Mouse (Mus musculus) granulocyte monocyte progenitor cell, adult 5-6 weeks (primary cell): ENCODE measurements around the gene Syn3. TPM values are rescaled to one million over a fixed set of nuclear protein-coding genes. Genes with fewer than 3 reads are reported as not detected.

Source experiments
- ATAC-seq: replicated peaks from 2 replicates; pipeline ENCODE4 v1.8.0; 2016; ENCODE audit warnings: mild to moderate bottlenecking, moderate TSS enrichment, inconsistent platforms; ENCODE audit not compliant: poor library complexity, severe bottlenecking
- total RNA-seq, 2 experiments: library from RNA; stranded (forward) in 1 of 2; stranded (reverse) in 1 of 2; fragments of 200-712, 200-1000 nt in 1 of 2; fragments of >200 nt in 1 of 2; fragmentation: Nextera tagmentation in 1 of 2; gene quantifications; 2 replicates each; pipeline ENCODE4 v1.2.3; 2014 to 2017

Syn3 gene
- total RNA-seq (2014; fragmentation: Nextera tagmentation) (0.15 and 3.9 TPM in 2 replicates), total RNA-seq (2017) (0.26 and 0.31 TPM in 2 replicates)

GRCm38 (mm10) chr10:86498673-86499391 lies at the start of gene Syn3:
Syn3 (minus strand) TSS chr10:86498896.
- ATAC-seq: peak; percentile 97

- peak; percentile 79 for ATAC-seq
Measured at GRCm38 (mm10) chr10:86526357-86526874, 27.7 kb upstream of the Syn3 start.

- ATAC-seq: no peak
Measured at GRCm38 (mm10) chr10:86513801-86514200, 15.1 kb upstream of the Syn3 start.

GRCm38 (mm10) chr10:86510941-86511340 lies 12.2 kb upstream of the Syn3 start:
- no peak for ATAC-seq

GRCm38 (mm10) chr10:86502063-86502462 lies 3.4 kb upstream of the Syn3 start:
- ATAC-seq: no peak

- peak; percentile 4; the same call in 1 of the 2 replicates for ATAC-seq
Measured at GRCm38 (mm10) chr10:86498051-86498672, 534 bp downstream of the Syn3 start.

DNA sequence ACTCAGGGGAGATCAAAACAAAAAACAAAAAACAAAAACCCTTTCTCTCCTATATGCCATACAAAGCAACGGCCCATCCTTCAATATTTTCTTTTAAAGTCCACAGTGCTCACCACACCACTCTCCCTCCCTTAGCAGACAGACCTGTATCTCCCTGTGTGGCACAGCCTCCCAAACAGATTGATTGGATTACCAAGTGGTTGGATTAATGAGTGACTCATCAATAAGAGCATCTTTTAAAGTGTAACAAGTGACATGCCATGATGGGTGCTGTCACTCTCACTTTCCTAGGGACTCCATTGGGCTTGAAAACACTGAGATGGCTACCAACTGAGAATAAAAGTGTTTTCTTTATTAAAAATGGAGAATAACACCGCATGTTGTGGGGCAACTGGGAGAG lies 2.8 kb downstream of the Syn3 start:
- no peak for ATAC-seq

DNA sequence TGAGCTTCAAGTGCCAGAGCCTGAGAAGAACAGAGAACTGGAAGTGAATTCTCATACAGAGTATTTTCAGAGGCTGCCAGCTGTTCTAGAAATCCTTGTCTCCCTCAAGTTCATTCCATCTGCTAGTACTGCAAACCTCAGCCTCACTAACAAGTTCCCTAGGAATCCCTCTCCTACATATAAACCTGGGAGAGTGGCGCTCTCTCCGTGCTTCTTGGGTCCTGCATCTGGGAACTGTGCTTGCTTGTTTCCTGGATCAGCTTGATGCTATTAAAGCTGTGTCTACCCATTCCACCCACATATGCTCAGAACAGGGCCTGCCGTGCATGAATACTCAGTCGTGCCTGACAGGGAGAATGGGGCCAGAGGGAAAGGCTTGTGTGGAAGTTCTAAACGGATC lies 5.6 kb downstream of the Syn3 start:
- no peak for ATAC-seq

- ATAC-seq: no peak; the same call in 1 of the 2 replicates
Measured at GRCm38 (mm10) chr10:86492089-86492907, 6.4 kb downstream of the Syn3 start.

DNA sequence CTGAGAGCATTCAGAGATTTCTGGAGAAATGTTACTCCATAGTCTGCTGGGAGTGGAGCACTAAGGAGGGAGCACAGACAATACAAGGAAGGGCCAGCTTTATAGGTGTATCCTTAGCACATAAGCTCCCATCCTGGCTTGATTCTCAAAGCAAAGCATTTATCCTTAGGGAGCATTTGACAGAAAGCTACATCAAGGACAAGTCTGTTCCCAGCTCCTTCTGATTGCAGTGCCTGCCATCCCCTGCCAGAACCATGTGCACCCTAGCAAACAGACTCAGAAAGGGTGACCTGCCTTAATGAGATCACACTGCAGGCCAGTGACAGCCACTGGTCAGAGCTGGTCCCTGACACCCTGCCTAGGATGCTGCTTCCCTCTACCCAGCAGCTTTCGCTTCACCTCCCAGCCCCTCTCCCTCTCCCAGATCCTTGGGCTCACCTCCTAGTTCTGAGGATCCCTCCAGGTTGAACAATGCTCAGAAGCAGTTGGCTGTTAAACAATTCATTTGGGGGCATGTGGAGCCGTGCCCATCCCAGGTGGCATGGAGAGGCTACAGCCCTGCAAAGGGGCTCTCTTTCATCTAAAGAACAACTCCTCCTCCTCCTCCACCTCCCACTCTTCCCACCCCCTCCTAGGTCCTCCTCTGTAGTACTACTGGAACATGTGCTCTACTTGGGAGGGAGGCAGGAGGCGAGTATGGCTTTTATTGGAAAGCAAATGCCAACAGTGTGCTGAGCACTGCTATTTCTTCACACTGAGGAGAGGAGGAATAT lies 7.2 kb downstream of the Syn3 start:
- no peak for ATAC-seq

- no peak for ATAC-seq
Measured at GRCm38 (mm10) chr10:86488544-86488943, 10.2 kb downstream of the Syn3 start.

DNA sequence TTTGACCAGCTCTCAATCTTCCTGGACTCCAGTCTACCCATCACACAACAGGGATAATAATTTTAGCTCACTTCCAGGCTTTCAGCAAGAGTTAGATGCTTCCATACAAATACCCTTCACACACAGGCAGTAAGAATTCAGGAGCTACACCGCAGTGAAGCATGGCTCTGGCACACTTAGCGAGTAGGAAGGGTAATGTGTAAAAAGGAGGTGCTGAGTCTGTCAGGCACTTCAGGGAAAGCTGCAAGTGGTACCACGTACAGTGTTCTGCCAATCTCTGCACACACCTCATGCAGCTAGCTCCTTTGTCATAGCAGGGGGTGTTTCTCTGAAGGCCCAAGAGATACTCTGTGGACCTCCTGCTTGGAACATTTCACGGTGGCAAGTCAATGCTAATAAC lies 12.7 kb downstream of the Syn3 start:
- no peak for ATAC-seq

DNA sequence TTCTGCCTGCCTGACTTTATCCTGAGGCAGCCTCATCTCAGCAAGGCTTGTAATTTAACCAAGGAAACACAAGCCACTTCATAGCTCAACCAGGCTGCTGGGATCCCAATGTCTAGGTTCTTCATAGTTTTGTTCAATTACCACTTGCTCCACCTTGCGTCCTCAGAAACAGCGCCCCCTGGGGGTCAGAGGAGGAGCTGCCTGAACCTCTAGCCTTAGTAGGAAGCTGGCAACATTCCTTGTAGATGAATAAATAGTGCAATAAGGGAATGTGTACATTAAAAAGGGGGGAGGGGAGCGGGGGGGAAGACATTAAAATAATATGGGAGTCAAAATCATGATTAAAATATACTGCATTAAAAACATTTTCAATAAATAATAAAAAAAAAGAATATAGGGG lies 14.7 kb downstream of the Syn3 start:
- ATAC-seq: peak; percentile 79

DNA sequence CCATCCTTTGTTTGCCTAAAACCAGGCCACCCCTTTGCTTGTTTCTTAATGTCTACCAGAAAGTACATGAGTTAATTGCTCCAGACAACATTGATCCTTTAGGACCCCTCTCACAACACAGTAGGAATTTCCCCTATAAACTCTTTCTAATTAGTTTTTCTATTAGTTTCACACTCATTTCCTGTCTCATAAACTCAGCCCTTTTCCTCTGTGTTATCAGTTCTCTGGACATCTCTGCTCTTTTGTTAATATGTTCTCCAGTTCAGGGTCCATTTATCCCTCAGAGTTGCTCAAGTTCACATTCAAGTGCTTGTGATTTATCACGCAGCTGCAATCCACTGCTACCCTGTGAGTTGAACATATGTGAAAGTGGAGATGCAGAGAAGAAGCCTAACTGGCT lies 16.2 kb downstream of the Syn3 start:
- ATAC-seq: no peak

DNA sequence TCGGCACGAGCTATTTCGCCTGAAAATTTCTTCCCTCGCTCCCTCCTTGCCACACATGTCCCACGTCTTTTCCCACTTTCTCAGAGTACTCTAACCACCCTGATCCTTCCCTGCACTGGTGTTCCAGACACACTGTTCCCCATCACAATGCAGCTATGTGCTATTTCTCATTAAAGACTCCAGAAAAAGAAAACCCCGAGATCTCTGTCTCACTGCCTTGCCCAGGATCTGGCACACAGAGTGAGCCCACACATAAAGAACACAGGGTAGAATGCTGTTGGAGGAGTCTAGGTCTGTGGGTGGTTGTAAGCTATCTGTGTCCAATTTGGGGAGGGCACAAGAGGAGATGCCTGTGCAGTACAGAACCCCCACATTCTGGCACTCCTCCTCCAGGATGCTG lies 18.0 kb downstream of the Syn3 start:
- no peak for ATAC-seq

DNA sequence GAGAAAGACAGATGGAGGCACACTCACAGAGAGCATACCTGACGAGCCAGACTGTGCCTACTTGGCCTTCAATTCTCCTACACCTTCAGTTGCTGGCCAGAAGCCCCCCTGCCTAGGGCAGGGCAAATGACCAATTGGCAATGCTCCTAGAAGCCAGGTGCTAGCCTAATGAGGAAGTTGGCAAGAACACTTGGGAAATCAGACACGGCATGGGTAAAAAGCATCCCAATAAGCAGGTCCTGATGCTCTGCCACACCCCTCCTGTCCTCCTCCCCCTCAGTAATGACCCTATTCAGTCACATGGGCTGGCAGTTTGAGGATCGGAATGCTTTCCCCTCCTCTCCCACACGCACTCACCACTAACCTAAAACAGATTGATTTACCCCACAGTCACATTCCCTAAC lies 19.0 kb downstream of the Syn3 start:
- no peak; the same call in 1 of the 2 replicates for ATAC-seq

DNA sequence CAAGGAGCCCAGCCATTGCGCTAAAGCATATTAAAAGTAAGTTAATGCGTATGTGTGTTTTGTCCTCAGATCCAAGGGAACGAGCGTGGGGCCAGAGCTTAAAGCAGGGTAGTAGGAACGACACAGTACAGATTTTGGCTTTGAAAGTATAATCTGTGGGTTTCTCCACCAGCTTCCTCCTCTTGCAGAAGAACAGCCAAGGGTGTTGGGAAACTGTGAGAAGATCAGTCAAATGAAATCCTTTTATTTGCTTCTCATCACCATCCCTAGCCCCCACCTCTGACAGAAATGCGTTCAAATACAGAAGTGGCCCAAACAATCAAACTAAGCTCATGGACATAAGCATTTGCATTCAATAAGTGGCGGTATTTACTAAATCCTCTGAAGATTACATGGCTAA lies 22.0 kb downstream of the Syn3 start:
- peak; percentile 76 for ATAC-seq

- peak; percentile 61 for ATAC-seq
Measured at GRCm38 (mm10) chr10:86475270-86475669, 23.4 kb downstream of the Syn3 start.

DNA sequence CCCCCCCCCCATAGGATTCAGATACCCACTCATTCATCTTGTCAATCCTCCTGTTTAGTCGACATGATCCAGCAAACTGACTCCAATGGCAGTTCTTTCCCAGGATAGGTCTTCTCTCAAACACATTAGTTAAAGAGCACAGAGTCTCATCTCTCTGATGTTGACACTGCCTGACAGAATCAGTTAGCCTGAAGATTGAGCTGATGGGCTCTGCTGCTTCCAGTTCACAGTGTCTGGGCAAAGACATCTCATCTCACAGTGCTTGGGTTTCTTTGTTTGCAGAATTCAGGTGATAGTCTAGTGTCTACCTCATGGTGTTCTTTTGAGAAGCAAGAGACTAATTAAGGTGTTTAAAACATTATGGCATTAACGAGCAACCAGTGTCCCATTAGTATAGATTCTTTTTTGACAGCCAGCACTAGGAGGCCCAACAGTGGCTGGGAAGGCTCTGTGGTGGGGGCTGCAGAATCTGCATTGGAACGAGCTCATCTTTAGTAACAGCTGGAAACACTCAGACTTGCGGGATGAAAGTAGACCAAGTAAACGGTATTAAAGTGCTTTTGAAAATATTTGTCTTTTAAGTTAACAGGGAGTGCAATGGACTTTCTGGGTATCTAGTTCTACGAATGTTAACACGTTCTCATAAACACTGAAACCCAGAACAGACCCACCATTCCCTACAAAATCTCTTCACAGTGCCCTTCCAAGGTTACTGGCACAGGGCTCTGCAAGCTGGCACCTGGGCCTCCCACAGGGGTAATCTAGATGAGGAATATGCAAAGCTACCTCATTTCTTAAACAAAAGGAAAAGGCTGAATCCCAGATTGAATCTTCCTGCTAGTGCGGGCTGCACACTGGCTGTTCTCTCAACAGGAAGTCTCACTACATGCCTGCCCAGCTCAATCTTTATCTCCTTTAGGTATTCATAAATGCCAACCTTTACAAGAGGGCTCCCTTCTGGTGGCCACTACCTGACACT lies 24.2 kb downstream of the Syn3 start:
- ATAC-seq: no peak
